Mouse (Mus musculus) hindbrain, embryonic 15.5 days (tissue): ENCODE results near the gene Cavin1. TPM values are rescaled to one million over a fixed set of nuclear protein-coding genes. Genes with fewer than 3 reads are reported as not detected.

Experiments
- ATAC-seq: fragments of 200-750 bp; cut with Nextera tagmentation; 2 replicates; pipeline ENCODE4 v1.8.0; 2017; ENCODE audit warnings: low read depth, moderate number of reproducible peaks, moderate TSS enrichment; ENCODE audit not compliant: low FRiP score
- H3K27ac ChIP-seq: fragments of 300-500 bp; sonication (generic); replicated peaks from 2 replicates; pipeline ENCODE4 v1.5.1; 2015; ENCODE audit warnings: mild to moderate bottlenecking, inconsistent platforms
- H3K27me3 ChIP-seq: fragments of 300-500 bp; sonication (generic); 2 replicates; pipeline ENCODE4 v1.6.1; 2015; ENCODE audit warnings: control low read depth, inconsistent platforms
- H3K36me3 ChIP-seq: fragments of 300-500 bp; sonication (generic); 2 replicates; pipeline ENCODE4 v1.6.1; 2015; ENCODE audit warnings: control low read depth, inconsistent platforms
- H3K4me1 ChIP-seq: fragments of 300-500 bp; sonication (generic); replicated peaks from 2 replicates; pipeline ENCODE4 v1.6.1; 2015; ENCODE audit warnings: control low read depth, inconsistent platforms
- H3K4me2 ChIP-seq: fragments of 300-500 bp; sonication (generic); 2 replicates; pipeline ENCODE4 v1.6.1; 2015; ENCODE audit warnings: moderate library complexity, mild to moderate bottlenecking, inconsistent platforms
- H3K4me3 ChIP-seq: fragments of 300-500 bp; sonication (generic); 2 replicates; pipeline ENCODE4 v1.5.1; 2015; ENCODE audit warnings: mild to moderate bottlenecking, inconsistent platforms
- H3K9ac ChIP-seq: fragments of 300-500 bp; sonication (generic); 2 replicates; pipeline ENCODE4 v1.6.1; 2015; ENCODE audit warnings: inconsistent platforms
- H3K9me3 ChIP-seq: fragments of 300-500 bp; sonication (generic); 2 replicates; pipeline ENCODE4 v1.6.1; 2016; ENCODE audit warnings: control low read depth, inconsistent platforms
- WGBS: fragments of 180-500 bp; shearing (Covaris S2); methylation state at CpG from one replicate; pipeline ENCODE4 v1.1.7; 2015; 5-methylcytosine and 5-hydroxymethylcytosine counted together
- polyA plus RNA-seq: library from polyadenylated mRNA; unstranded; fragments of >200 nt; fragmentation: Nextera tagmentation; extraction: Ambion mirVana; gene quantifications from 2 replicates; pipeline ENCODE4 v1.2.1, GENCODE M21; 2015

Cavin1 gene
- polyA plus RNA-seq, 1 experiment from 2014 or later: 47.2 TPM

DNA sequence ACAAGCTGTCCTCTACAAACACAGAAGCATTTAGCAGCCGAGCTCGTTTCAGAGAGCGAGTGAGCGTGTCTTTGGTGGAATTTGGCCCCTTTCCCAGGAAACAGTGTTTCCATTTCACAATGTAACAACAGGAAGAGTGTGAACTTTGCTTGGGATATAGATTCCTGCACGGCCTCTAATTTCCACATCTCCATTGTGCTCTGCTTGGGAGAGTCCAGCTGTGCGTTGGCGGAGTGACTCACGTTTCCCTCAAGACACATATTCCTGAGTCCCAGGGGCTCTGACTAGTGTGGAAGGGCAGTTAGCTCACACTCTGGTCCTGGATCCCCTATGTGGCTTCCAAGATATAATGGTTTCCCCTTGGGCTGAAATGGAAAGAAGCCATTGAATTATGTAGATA, 9.2 kb upstream of the Cavin1 start:
- H3K9ac ChIP-seq: no peak overlapping the region
- no peak overlapping the region for H3K4me2 ChIP-seq
- no peaks in the 10 kb centered on the region for H3K9me3 ChIP-seq
- H3K27ac ChIP-seq: 0 out of 2 replicates have a peak overlapping the region, but pooled peaks have one; percentile 17
- 48% methylated on average over 8 of the region's 8 CpGs for whole genome bisulfite sequencing
- H3K27me3 ChIP-seq: peaks cover 2% of the 10 kb centered on the region; the same call in 1 of the 2 replicates
- no peak for ATAC-seq
- peaks cover 7% of the 10 kb centered on the region; the same call in 1 of the 2 replicates for H3K4me1 ChIP-seq
- no peak overlapping the region for H3K4me3 ChIP-seq
- no peaks in the 10 kb centered on the region for H3K36me3 ChIP-seq

DNA sequence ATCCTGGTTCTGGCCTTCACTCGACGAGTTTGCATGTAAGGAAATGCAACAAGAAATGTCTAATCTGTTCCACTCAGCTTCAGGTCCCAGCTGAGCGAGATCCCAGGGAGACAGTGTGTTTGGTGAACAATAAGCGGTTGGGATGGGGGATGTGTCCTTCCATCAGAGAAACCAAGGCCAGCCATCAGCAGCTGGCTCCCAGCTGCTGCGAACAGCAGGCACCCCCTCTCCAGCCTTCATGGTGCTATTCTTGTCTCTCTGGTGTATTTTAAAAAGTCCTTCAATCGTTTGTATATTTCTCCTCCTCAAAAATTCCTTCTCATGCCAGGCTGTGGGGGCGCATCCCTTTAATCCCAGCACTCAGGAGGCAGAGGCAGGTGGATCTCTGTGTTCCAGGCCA, 4.6 kb upstream of the Cavin1 start:
- no peak overlapping the region for H3K27ac ChIP-seq
- H3K9ac ChIP-seq: no peak overlapping the region
- peaks cover 6% of the 10 kb centered on the region for H3K4me1 ChIP-seq
- H3K9me3 ChIP-seq: no peaks in the 10 kb centered on the region
- ATAC-seq: no peak
- no peak overlapping the region for H3K4me2 ChIP-seq
- no peak overlapping the region for H3K4me3 ChIP-seq
- WGBS: 74% methylated on average over 7 of the region's 7 CpGs
- H3K27me3 ChIP-seq: peaks cover 33% of the 10 kb centered on the region
- H3K36me3 ChIP-seq: no peaks in the 10 kb centered on the region

DNA sequence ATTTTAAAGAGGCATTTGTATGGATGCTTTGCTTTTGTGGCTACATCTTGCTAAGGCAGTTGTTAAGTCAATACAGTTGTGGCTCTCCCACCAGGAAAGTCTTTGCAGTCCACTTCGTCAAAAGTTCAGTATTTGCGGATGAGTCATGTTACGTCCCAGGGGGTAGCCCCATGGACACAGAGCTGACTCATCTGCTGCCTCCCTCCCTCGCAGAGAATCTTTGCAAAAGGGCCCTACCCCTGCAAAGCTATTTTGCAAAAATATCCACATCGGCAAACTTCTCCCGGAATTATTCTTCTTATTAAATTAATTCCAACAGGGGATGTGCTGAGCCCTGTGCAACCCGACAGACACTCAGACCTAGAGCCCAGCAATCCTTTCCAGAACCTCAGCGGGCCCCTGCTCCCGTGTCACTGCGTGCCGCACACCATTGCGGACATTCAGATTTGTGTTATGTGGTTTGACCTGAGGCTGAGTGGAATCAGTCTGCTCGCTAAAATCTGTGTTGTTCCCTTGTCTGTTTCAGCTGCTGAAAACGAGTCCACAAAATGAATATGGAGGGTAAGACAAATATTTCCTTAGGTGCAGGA, 3.8 kb upstream of the Cavin1 start:
- Histone ChIP-seq H3K9me3 (no peaks in the 10 kb centered on the region), H3K36me3 (no peaks in the 10 kb centered on the region), H3K4me3 (no peak overlapping the region), H3K4me2 (no peak overlapping the region), H3K27ac (no peak overlapping the region), H3K4me1 (peaks cover 13% of the 10 kb centered on the region), H3K9ac (no peak overlapping the region), H3K27me3 (peaks cover 41% of the 10 kb centered on the region)
- 77% methylated on average over 14 of the region's 14 CpGs for WGBS
- ATAC-seq: no peak

DNA sequence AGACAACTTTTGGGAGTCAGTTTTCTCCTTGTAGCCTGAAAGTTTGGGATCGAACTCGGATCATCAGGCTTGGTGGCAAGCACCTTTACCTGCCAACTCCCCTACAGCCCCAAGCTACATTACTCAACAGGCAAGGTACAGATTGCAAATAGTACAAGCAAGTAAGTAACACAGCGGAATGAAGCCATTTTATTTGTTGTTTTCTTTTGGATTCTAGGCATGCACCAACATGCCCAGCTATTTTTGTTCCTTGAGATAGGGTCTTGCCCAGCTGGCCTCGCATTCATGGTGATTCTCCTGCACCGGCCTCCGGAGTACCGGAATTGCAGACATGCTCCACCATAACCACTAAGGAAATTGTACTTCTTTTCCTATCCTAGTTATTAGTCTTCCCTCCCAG, 2.6 kb upstream of the Cavin1 start:
- no peak overlapping the region for H3K27ac ChIP-seq
- ATAC-seq: no peak
- H3K36me3 ChIP-seq: no peaks in the 10 kb centered on the region
- peaks cover 18% of the 10 kb centered on the region for H3K4me1 ChIP-seq
- WGBS: 94% methylated on average over 7 of the region's 7 CpGs
- H3K4me2 ChIP-seq: no peak overlapping the region
- no peak overlapping the region for H3K9ac ChIP-seq
- no peak overlapping the region for H3K4me3 ChIP-seq
- no peaks in the 10 kb centered on the region for H3K9me3 ChIP-seq
- peaks cover 53% of the 10 kb centered on the region for H3K27me3 ChIP-seq

DNA sequence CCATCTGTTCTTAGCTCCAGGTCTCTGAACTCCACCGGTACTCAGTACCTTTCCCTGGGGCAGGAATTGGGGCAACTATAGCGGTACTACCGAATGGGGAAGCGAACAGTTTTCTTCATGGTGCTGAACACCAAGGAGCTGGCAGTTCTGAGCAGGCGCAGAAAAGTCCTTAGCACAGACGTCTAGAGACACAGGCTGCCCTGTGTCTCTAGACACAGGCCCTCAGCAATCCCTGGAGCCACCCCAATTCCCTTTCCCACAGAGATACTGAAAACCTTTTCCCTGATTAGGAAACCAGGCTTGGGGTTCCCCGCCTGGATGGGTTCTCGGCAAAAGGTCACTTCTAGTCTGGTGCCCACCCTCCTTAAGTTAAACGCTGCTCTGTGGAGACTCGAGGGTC, 768 bp upstream of the Cavin1 start:
- no peaks in the 10 kb centered on the region for H3K9me3 ChIP-seq
- 66% methylated on average over 10 of the region's 10 CpGs for WGBS
- no peak overlapping the region for H3K27ac ChIP-seq
- no peak overlapping the region for H3K4me3 ChIP-seq
- ATAC-seq: no peak
- no peak overlapping the region for H3K4me2 ChIP-seq
- H3K27me3 ChIP-seq: peaks cover 62% of the 10 kb centered on the region
- H3K9ac ChIP-seq: no peak overlapping the region
- no peaks in the 10 kb centered on the region for H3K36me3 ChIP-seq
- peaks cover 18% of the 10 kb centered on the region for H3K4me1 ChIP-seq

DNA sequence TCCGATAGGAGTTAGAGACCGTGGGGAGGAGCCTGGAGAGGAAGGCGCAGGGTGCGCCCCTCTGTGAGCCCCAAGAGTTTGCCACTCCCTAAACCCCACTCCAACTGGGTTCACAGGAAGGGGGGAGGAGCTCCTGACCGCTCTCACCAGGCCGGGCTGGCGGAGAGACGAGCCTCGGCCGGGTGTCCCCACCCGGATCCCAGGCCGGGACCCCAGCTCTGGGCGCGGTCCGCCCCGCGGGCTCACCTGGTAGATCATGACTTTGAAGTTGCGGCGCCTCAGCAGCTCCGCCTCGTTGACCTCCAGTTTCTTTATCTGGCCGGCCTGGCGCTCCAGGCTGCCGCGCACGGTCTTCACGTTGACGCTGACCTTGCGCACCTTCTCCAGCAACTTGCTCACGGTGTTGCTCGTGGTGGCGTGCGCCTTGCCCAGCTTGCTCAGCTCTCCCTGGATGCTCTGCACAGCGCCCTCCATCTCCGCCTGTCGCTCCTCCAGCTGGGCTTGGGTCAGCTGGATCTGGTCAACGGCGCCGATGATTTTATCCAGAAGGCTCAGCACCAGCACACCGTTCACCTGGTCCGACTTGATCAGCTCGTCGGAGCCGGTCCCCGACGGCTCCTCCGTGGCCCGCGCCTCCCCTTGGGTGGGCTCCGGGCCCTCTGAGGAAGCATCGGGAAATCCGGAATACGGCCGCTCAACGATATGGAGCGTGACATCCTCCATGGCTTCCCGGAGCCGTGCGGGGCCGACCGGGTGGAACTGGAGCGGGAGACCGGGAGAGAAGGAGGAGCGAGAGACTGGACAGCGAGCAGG, 737 bp downstream of the Cavin1 start:
- Histone ChIP-seq H3K27me3 (peaks cover 71% of the 10 kb centered on the region), H3K9ac (peak overlapping the region; percentile 48), H3K4me1 (peaks cover 18% of the 10 kb centered on the region), H3K4me2 (peak overlapping the region; percentile 53), H3K4me3 (peak overlapping the region; percentile 44), H3K9me3 (no peaks in the 10 kb centered on the region), H3K27ac (peak overlapping the region; percentile 42; the same call in 1 of the 2 replicates), H3K36me3 (no peaks in the 10 kb centered on the region)
- ATAC-seq: 0 out of 2 replicates have a peak, but pooled peaks have one; percentile 38
- under 1% methylated on average over 65 of the region's 65 CpGs for WGBS

DNA sequence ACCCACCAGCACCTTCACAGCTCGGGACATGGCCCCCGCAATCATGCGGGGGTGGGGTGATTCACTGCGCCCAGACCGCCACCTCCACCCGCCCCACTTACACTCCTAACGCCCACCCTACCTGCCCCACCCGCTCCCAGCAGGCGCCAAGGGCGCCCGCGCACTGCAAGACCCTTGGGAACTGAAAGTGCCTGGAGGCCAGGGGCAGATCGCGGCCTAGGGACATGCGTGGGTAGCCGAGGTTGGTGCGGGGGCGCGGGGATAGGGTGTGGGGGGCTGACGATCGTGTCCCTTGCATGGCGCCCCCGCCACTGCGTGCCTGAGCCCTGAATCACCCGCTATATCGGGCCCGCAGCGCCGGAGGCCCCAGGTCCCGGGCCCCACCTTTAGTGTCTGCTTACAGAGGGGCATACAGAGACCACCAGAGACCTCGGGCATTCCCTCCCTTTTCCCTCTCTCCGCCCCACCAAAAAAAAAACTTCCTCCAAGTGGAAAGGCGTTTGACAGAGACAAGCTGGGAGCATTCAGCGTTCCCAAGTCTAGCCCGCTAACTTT, 1.4 kb downstream of the Cavin1 start:
- Histone ChIP-seq H3K9ac (peak overlapping the region; percentile 48), H3K27ac (no peak overlapping the region), H3K9me3 (no peaks in the 10 kb centered on the region), H3K4me2 (peak overlapping the region; percentile 53), H3K27me3 (peaks cover 71% of the 10 kb centered on the region), H3K4me1 (peaks cover 18% of the 10 kb centered on the region), H3K36me3 (no peaks in the 10 kb centered on the region), H3K4me3 (peak overlapping the region; percentile 44)
- ATAC-seq: no peak
- 9% methylated on average over 34 of the region's 35 CpGs for WGBS

DNA sequence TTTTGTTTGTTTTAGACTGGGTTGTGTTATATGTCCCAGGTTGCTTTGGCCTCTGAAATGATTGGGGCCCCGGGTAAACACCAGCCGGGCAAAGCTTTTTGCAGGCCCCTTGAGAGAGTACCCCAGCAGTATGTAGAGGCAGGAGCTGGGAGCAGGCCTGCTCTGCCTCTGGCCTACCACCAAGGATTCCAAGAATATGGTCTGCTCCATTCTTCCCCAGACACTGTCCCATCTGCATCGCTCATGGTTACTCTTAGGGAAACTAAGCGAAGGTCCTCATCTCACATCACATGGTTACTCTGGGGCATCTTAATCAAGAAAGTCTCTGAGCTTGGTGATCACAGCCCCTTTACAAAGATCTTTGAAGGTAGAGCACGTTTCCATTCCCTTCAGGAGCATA, 2.2 kb downstream of the Cavin1 start:
- H3K9ac ChIP-seq: no peak overlapping the region
- H3K27me3 ChIP-seq: peaks cover 70% of the 10 kb centered on the region
- no peaks in the 10 kb centered on the region for H3K9me3 ChIP-seq
- H3K27ac ChIP-seq: no peak overlapping the region
- H3K4me3 ChIP-seq: peak overlapping the region; percentile 44; the same call in 1 of the 2 replicates
- WGBS: 78% methylated on average over 5 of the region's 5 CpGs
- no peaks in the 10 kb centered on the region for H3K36me3 ChIP-seq
- peak overlapping the region; percentile 53; the same call in 1 of the 2 replicates for H3K4me2 ChIP-seq
- no peak for ATAC-seq
- peaks cover 18% of the 10 kb centered on the region for H3K4me1 ChIP-seq

DNA sequence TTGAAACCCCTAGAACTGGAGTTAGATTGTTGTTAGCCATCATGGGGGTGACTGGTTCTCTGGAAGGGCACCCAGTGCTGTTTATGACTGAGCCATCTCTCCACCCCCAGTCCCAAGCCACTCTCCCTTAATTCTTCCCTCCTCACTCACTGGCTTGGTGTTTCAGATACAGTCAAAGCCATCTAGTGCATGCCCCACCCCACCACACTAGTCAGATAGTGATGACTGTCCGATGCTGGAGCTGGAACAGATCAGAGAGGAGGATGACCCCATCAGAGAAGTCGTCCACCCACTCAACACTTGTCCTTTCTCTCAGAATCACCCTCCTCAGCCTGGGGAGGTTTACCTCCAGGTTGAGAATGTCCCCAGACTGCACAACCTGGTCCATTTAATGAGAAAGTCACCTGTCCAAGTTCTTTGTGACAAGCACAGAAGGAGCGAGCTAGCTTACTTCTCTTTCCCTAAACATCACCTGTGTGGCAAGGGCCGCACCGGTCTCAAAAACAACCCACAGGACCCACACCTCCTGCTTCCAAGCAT, 2.7 kb downstream of the Cavin1 start:
- Histone ChIP-seq H3K9me3 (no peaks in the 10 kb centered on the region), H3K4me2 (0 out of 2 replicates have a peak overlapping the region, but pooled peaks have one; percentile 53), H3K4me1 (peaks cover 18% of the 10 kb centered on the region), H3K36me3 (no peaks in the 10 kb centered on the region), H3K27me3 (peaks cover 64% of the 10 kb centered on the region), H3K4me3 (no peak overlapping the region), H3K27ac (no peak overlapping the region), H3K9ac (no peak overlapping the region)
- ATAC-seq: no peak
- WGBS: 89% methylated on average over 5 of the region's 5 CpGs

DNA sequence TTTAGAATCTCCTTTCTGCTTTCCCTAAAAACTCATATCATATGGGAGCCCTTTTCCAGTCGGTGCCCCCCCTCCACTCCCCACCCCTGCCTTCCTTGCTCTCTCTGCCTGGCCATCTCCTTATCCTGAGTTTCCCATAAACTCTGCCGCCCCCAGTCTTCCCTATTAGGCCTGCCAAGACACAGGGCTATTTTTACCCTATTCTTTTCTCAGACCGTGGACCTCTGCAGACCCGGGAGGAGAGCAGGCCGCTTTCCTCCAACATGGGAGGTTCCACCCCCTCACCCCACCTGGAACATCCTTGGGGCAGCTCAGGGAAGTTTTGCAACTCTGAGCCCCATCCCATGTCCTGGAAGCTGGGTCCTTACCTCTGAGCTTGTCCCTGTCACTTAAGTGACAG, 3.3 kb downstream of the Cavin1 start:
- H3K27me3 ChIP-seq: peaks cover 58% of the 10 kb centered on the region
- H3K27ac ChIP-seq: no peak overlapping the region
- 68% methylated on average over 5 of the region's 5 CpGs for WGBS
- H3K4me2 ChIP-seq: no peak overlapping the region
- ATAC-seq: no peak
- H3K4me3 ChIP-seq: no peak overlapping the region
- no peak overlapping the region for H3K9ac ChIP-seq
- H3K36me3 ChIP-seq: no peaks in the 10 kb centered on the region
- no peaks in the 10 kb centered on the region for H3K9me3 ChIP-seq
- peaks cover 18% of the 10 kb centered on the region for H3K4me1 ChIP-seq

DNA sequence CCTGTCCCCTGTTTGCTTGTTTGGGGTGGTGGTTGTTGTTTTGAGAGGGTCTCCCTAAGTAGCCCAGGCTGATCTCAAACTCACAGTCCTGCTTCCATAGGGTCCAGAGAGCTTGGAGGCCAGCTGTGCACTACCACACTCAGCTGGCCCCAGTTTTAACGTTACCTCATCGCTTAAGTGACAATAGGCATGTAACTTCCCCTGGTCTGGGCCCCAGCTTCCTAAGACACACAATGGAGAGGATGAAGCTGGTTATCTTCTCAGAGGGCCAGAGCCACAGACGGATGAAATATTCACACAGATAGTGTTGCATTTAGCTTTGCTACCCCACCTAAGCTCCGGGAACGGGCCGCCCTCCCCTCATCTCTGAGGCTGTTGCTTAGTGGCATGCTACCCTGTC, 4.9 kb downstream of the Cavin1 start:
- Histone ChIP-seq H3K9ac (no peak overlapping the region), H3K27ac (no peak overlapping the region), H3K4me1 (peaks cover 19% of the 10 kb centered on the region), H3K4me3 (no peak overlapping the region), H3K27me3 (peaks cover 43% of the 10 kb centered on the region), H3K9me3 (no peaks in the 10 kb centered on the region), H3K4me2 (no peak overlapping the region), H3K36me3 (no peaks in the 10 kb centered on the region)
- 81% methylated on average over 6 of the region's 6 CpGs for WGBS
- no peak for ATAC-seq
